Mouse (Mus musculus) regulatory T cell (primary cell): ENCODE data around the gene Ppp1r10.

Source experiments
- in situ Hi-C: fragments of 300-600 bp; cut with MboI, MseI; formaldehyde crosslinking; loops from one replicate; pipeline ENCODE4 v1.15.1; 2025; ENCODE audit warnings: high pct_unique_total_duplicates

Ppp1r10 gene

GRCm38 (mm10) chr17:35900636-35901035 lies 15.6 kb upstream of the Ppp1r10 start:
- in situ Hi-C loops = no loop called here

- in situ Hi-C loops = no loop called here
Measured at GRCm38 (mm10) chr17:35903343-35903991, 12.8 kb upstream of the Ppp1r10 start.

- in situ Hi-C loops = no loop called here
Measured at GRCm38 (mm10) chr17:35903992-35904355, 12.3 kb upstream of the Ppp1r10 start.

GRCm38 (mm10) chr17:35905587-35905986 lies 10.6 kb upstream of the Ppp1r10 start:
- in situ Hi-C loops = loop anchor here (5.0 kb wide), 2 partner anchors 38 to 68 kb away; partner anchors contain the start of genes Ppp1r18 and Tubb5

GRCm38 (mm10) chr17:35907609-35908008 lies 8.6 kb upstream of the Ppp1r10 start:
- in situ Hi-C loops = loop anchor here (5.0 kb wide), 2 partner anchors 40 to 70 kb away; partner anchors contain the start of genes Ppp1r18 and Tubb5

GRCm38 (mm10) chr17:35909186-35909918 lies 6.9 kb upstream of the Ppp1r10 start:
- in situ Hi-C loops = loop anchor here (5.0 kb wide), 2 partner anchors 42 to 72 kb away; partner anchors contain the start of genes Ppp1r18 and Tubb5

- in situ Hi-C loops = loop anchor here (5.0 kb wide), 2 partner anchors 43 to 73 kb away; partner anchors contain the start of genes Ppp1r18 and Tubb5
Measured at GRCm38 (mm10) chr17:35909919-35910369, 6.3 kb upstream of the Ppp1r10 start, which contains the start of gene Atat1. Atat1 (minus strand) TSS chr17:35910075.

GRCm38 (mm10) chr17:35914975-35915374 lies 1.3 kb upstream of the Ppp1r10 start:
- in situ Hi-C loops = no loop called here

GRCm38 (mm10) chr17:35915538-35916296 lies 517 bp upstream of the Ppp1r10 start:
- in situ Hi-C loops = no loop called here

GRCm38 (mm10) chr17:35917143-35917462 lies 869 bp downstream of the Ppp1r10 start:
- in situ Hi-C loops = no loop called here

- in situ Hi-C loops = no loop called here
Measured at GRCm38 (mm10) chr17:35917463-35918251, 1.4 kb downstream of the Ppp1r10 start.

- in situ Hi-C loops = no loop called here
Measured at GRCm38 (mm10) chr17:35918276-35919059, 2.2 kb downstream of the Ppp1r10 start.

GRCm38 (mm10) chr17:35919060-35919715 lies 3.0 kb downstream of the Ppp1r10 start:
- in situ Hi-C loops = no loop called here

- in situ Hi-C loops = no loop called here
Measured at GRCm38 (mm10) chr17:35919864-35920301, 3.6 kb downstream of the Ppp1r10 start.

- in situ Hi-C loops = no loop called here
Measured at GRCm38 (mm10) chr17:35920384-35920783, 4.2 kb downstream of the Ppp1r10 start.

GRCm38 (mm10) chr17:35920862-35921562 lies 4.8 kb downstream of the Ppp1r10 start:
- in situ Hi-C loops = no loop called here

GRCm38 (mm10) chr17:35921710-35922109 lies 5.5 kb downstream of the Ppp1r10 start:
- in situ Hi-C loops = no loop called here

GRCm38 (mm10) chr17:35922566-35922965 lies 6.3 kb downstream of the Ppp1r10 start:
- in situ Hi-C loops = no loop called here

- in situ Hi-C loops = no loop called here
Measured at GRCm38 (mm10) chr17:35923281-35923680, 7.0 kb downstream of the Ppp1r10 start.
